Mouse (Mus musculus) heart, adult 2 months (tissue): Measurements from ENCODE around the gene Slc25a45. TPM values are rescaled to one million over a fixed set of nuclear protein-coding genes. Genes with fewer than 3 reads are reported as not detected.

Source experiments
- DNase-seq, 2 experiments: peaks; one replicate each; pipeline ENCODE4 v3.0.0; 2021
- H3K27ac ChIP-seq: fragments of 200-600 bp; 2 replicates; pipeline ENCODE4 v1.8.1; 2022
- H3K27me3 ChIP-seq: fragments of 200-500 bp; 2 replicates; pipeline ENCODE4 v1.6.1; 2012; ENCODE audit warnings: mild to moderate bottlenecking, low read length, inconsistent platforms, mixed read lengths; ENCODE audit not compliant: control insufficient read depth, insufficient read depth
- H3K36me3 ChIP-seq: fragments of 200-500 bp; 2 replicates; pipeline ENCODE4 v1.6.1; 2012; ENCODE audit warnings: low read length, inconsistent platforms; ENCODE audit not compliant: control insufficient read depth, insufficient read depth
- H3K4me1 ChIP-seq: fragments of 200-500 bp; 2 replicates; pipeline ENCODE4 v1.6.1; 2011; ENCODE audit warnings: low read length; ENCODE audit not compliant: control insufficient read depth, insufficient read depth
- H3K4me3 ChIP-seq: fragments of 200-600 bp; 2 replicates; pipeline ENCODE4 v1.8.1; 2022
- H3K79me2 ChIP-seq: fragments of 200-500 bp; replicated peaks from 2 replicates; pipeline ENCODE4 v1.6.1; 2012; ENCODE audit warnings: mild to moderate bottlenecking, inconsistent platforms, low read length, moderate library complexity, mixed read lengths; ENCODE audit not compliant: control insufficient read depth, insufficient read depth
- H3K9ac ChIP-seq: fragments of 200-500 bp; 2 replicates; pipeline ENCODE4 v1.6.1; 2012; ENCODE audit warnings: low read depth, mild to moderate bottlenecking, control low read depth, inconsistent platforms, low read length, mixed read lengths
- CTCF ChIP-seq: fragments of 200-600 bp; IDR thresholded peaks from 2 replicates; pipeline ENCODE4 v1.8.1; 2022; ENCODE audit warnings: antibody characterized with exemption, mild to moderate bottlenecking, moderate library complexity
- EP300 ChIP-seq: fragments of 200-500 bp; IDR thresholded peaks from 2 replicates; pipeline ENCODE4 v1.6.1; 2011; ENCODE audit warnings: low read depth, low read length, control low read depth; ENCODE audit not compliant: insufficient read depth
- POLR2A ChIP-seq: fragments of 200-500 bp; IDR thresholded peaks from 2 replicates; pipeline ENCODE4 v1.6.1; 2011; ENCODE audit warnings: mild to moderate bottlenecking, low read depth, low read length, control low read depth; ENCODE audit not compliant: insufficient read depth
- WGBS: fragments of 180-500 bp; shearing (Covaris S2); methylation state at CpG from one replicate; pipeline ENCODE4 v1.1.7; 2018; 5-methylcytosine and 5-hydroxymethylcytosine counted together
- intact Hi-C: fragments of 180-260 bp; cut with DNase I; formaldehyde crosslinking; loops from one replicate; pipeline ENCODE4 v1.15.1; 2025
- polyA plus RNA-seq: library from polyadenylated mRNA; depleted of rRNA; stranded (reverse); fragments of >200 nt; gene quantifications from 2 replicates; pipeline ENCODE4 v1.2.3, GENCODE M21; 2012
- total RNA-seq, 2 experiments: library from RNA; stranded (reverse); gene quantifications; 2 replicates each; pipeline ENCODE4 v1.2.3; 2021

Gene Slc25a45
- total and polyA plus RNA-seq, 3 experiments, result 2.8 to 7.9 (median 2.8) TPM

GRCm38 (mm10) chr19:5845319-5846135 is 32.1 kb upstream of the Slc25a45 start:
- 0 out of 2 replicates have a peak, but pooled peaks cover 3% of the 10 kb centered on the region for H3K79me2 ChIP-seq
- no peaks in the 10 kb centered on the region for H3K27me3 ChIP-seq
- peak overlapping the region; percentile 75 for H3K4me3 ChIP-seq
- TF ChIP-seq EP300 (peak; percentile 99), CTCF (peak; percentile 27), POLR2A (peak; percentile 100)
- H3K27ac ChIP-seq, result peak overlapping the region; percentile 100
- under 1% methylated on average over 45 of the region's 45 CpGs for WGBS
- peaks cover 25% of the 10 kb centered on the region for H3K4me1 ChIP-seq
- intact Hi-C loops, result no loop called here
- peak overlapping the region; percentile 87 for H3K9ac ChIP-seq
- peaks cover 6% of the 10 kb centered on the region; the same call in 1 of the 2 replicates for H3K36me3 ChIP-seq
- peak; percentile 96 to 97 for DNase-seq

DNA sequence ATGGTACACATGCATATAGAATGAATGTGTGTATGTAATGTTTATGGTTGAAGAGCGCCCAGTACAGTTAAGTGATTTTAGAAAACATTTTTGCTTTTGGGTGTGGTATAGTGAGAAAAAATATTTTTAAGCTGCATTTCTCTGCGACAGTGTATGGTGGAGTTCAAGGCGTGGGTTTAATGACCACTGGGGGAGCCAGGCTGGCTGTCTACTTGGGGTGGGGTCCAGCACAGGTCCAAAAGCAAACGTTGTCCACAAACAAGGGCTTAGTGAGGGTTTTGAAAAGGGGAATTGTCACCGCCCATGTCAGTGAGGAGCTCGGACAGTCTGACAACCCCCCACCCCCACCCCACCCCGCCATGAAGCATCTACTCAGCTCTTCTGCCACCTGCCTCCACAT is 31.5 kb upstream of the Slc25a45 start:
- intact Hi-C loops, result no loop called here
- peak overlapping the region; percentile 59 for H3K4me3 ChIP-seq
- TF ChIP-seq POLR2A (no peak), EP300 (no peak), CTCF (peak; percentile 29)
- peak overlapping the region; percentile 100 for H3K27ac ChIP-seq
- peak overlapping the region; percentile 71 for H3K9ac ChIP-seq
- peaks cover 9% of the 10 kb centered on the region; the same call in 1 of the 2 replicates for H3K36me3 ChIP-seq
- H3K4me1 ChIP-seq, result peaks cover 25% of the 10 kb centered on the region
- WGBS, result 0% methylated on average over 7 of the region's 7 CpGs
- peak in 1 of 2 experiments; percentile 70 for DNase-seq
- no peaks in the 10 kb centered on the region for H3K27me3 ChIP-seq
- H3K79me2 ChIP-seq, result 0 out of 2 replicates have a peak, but pooled peaks cover 3% of the 10 kb centered on the region

DNA sequence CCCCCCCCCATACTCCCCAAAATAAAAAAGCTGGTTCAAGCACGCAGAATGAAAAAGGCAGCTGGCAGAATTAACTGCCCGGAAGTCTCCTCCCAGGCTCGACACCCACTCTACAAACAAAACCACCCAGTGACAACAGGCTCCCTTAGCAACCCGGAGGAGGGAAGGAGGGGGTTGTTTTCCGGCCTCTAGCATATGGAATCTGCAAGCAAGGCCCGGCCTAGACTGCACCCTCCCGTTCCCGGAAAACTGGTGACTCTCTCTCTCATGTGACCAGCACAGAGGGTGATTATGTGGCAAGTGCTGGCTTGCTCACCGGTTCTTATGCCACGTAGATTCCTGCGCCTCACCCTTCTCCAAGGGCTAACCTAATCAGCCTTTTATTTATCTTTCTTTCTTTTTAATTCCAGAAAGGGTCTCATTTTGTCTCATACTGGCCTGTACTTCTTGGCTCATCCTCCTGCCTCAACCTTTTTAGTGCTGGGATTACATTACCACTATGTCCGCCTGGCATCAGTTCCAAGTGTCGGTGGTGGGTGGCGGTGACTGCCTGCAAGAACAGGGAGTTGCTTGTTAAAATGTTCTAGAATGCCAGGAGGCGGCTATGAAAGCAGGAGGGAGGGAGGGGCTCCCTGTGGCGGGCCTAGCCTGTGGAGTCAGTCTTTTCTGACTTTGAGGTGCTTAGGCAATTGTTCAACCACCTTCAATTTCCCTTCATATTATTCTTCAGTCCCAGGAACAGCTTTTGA is 30.9 kb upstream of the Slc25a45 start:
- peak overlapping the region; percentile 75 for H3K9ac ChIP-seq
- WGBS, result under 1% methylated on average over 16 of the region's 16 CpGs
- peaks cover 9% of the 10 kb centered on the region; the same call in 1 of the 2 replicates for H3K36me3 ChIP-seq
- H3K79me2 ChIP-seq, result 0 out of 2 replicates have a peak, but pooled peaks cover 3% of the 10 kb centered on the region
- H3K27me3 ChIP-seq, result no peaks in the 10 kb centered on the region
- TF ChIP-seq CTCF, result no peak
- TF ChIP-seq POLR2A, result peak; percentile 93
- peak; percentile 97 for TF ChIP-seq EP300
- intact Hi-C loops, result no loop called here
- H3K4me1 ChIP-seq, result peaks cover 27% of the 10 kb centered on the region
- H3K4me3 ChIP-seq, result peak overlapping the region; percentile 52
- peak; percentile 86 to 94 for DNase-seq
- peak overlapping the region; percentile 100 for H3K27ac ChIP-seq

DNA sequence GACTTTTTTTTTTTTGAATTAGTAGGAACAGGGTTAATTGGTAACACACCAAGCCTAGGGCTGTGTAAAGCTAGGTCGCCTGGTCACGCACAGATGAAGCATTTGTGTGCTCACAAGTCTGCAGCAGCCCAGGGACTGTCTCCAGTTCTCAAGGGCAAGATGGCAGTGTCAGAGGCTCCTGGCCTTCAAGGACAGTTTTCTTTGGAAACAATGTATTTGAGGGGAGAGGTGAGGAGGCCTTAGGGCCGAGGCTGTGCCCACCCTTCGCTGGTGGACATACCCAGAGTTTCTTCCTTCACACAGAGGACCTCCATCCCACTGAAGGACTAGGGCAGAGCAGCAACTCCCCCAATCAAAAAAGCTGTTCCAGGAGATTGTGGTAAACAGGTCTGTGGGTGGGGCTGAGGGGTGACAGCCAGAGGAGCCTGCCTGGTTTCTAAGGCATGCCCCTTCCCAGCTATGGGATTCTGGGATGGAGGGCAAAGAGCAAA is 30.3 kb upstream of the Slc25a45 start:
- H3K36me3 ChIP-seq, result peaks cover 9% of the 10 kb centered on the region; the same call in 1 of the 2 replicates
- TF ChIP-seq POLR2A (no peak; the same call in 1 of the 2 replicates), EP300 (no peak), CTCF (no peak)
- 19% methylated on average over 4 of the region's 4 CpGs for WGBS
- peak overlapping the region; percentile 52 for H3K4me3 ChIP-seq
- H3K27ac ChIP-seq, result peak overlapping the region; percentile 100
- peak overlapping the region; percentile 75 for H3K9ac ChIP-seq
- H3K27me3 ChIP-seq, result no peaks in the 10 kb centered on the region
- DNase-seq, result peak; percentile 56 to 67
- intact Hi-C loops, result no loop called here
- H3K4me1 ChIP-seq, result peaks cover 33% of the 10 kb centered on the region
- H3K79me2 ChIP-seq, result 0 out of 2 replicates have a peak, but pooled peaks cover 3% of the 10 kb centered on the region

DNA sequence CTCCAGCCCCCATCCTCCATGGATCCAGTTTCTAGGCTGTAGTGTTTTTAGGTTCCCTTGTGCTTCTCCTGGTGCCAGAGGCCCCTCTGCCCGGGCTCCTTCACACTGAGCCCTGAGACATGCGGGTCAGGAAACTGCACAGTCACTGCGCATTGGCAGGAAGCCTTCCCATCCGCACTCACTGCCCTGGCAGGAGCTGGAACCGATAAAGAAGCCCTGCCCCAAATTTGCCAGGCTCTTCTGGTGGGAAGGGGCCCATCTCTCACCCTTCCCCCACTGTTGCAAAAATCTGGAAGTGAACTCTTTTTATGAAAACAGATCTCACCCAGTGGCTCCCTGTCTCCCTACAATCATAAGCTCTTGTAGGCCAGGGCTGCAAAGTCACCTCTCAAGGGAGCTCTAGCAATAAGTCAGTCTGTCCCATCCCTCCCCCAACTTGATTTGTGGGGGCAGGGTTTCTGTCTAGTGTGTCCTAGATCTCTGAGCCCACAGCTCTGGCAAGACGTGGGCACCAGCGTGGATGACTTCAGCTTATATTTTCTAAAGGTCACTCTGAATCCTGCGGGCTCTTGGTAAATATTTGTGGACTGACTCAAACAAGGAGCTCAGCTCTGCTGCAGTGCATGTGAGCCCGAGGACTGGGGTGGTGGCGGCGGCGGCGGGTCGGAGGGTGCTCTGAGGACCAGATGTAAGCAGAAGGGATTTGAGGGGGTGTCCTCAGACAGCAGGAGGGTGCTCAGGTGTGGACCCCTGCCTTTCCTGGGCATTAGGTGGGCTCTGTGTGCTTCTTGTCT is 29.4 kb upstream of the Slc25a45 start:
- Histone ChIP-seq H3K9ac (peak overlapping the region; percentile 75), H3K4me3 (peak overlapping the region; percentile 52), H3K27me3 (no peaks in the 10 kb centered on the region), H3K27ac (peak overlapping the region; percentile 100), H3K79me2 (0 out of 2 replicates have a peak, but pooled peaks cover 3% of the 10 kb centered on the region), H3K4me1 (peaks cover 34% of the 10 kb centered on the region), H3K36me3 (peaks cover 5% of the 10 kb centered on the region; the same call in 1 of the 2 replicates)
- intact Hi-C loops, result no loop called here
- WGBS, result 12% methylated on average over 14 of the region's 14 CpGs
- TF ChIP-seq POLR2A (peak; percentile 33), EP300 (0 out of 2 replicates have a peak, but pooled peaks have one; percentile 16), CTCF (no peak)
- peak; percentile 82 to 88 for DNase-seq
